Mouse (Mus musculus): ENCODE measurements around the gene Pkd2. TPM values are rescaled to one million over a fixed set of nuclear protein-coding genes. Genes with fewer than 3 reads are reported as not detected.

Pkd2 gene
- polyA plus RNA-seq, 1 experiment from 2014 or later: 123 TPM

DNA sequence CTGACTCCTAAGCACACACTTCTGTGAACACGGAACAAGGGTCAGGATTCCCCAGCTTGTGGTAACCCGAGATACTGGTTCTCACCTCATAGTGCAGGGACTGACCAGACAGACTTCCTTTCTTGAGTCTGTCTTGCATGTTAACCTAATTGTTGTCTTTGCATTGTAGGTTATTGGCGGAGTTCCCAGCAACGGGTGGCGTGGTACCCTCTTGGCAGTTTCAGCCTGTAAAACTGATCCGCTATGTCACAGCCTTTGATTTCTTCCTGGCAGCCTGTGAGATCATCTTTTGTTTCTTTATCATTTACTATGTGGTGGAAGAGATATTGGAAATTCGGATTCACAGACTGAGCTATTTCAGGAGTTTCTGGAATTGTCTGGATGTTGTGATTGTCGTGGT is 23.6 kb downstream of the Pkd2 start:
- CTCF ChIA-PET: interaction anchor here (1.2 to 3.2 kb wide), 3 partner anchors 11 to 142 kb away, joined by 3 to 20 read pairs (median 4); no protein-coding TSS in a partner anchor

GRCm38 (mm10) chr5:104491561-104491960 is 32.3 kb downstream of the Pkd2 start:
- no peaks in the 10 kb centered on the region for H3K27me3 ChIP-seq
- ChIA-PET POLR2A (no interaction called here), CTCF (interaction anchor here (1.2 kb wide), 1 partner anchor 10 kb away, joined by 3 read pairs; no protein-coding TSS in a partner anchor)
- no peak for DNase-seq (ENCODE audit: low read depth, low spot score)
- peak; percentile 33 for ATAC-seq
- no peak for TF ChIP-seq CTCF (IDR thresholded peaks at IDR 0.05)
- in situ Hi-C loops (cut with MboI; ENCODE audit: low pct_unique_long_range_greater_than_20kb): no loop called here

More for the DNA sequence above, 23.6 kb downstream of the Pkd2 start:
- TF ChIP-seq CTCF (IDR thresholded peaks at IDR 0.05): no peak
- no peaks in the 10 kb centered on the region for H3K27me3 ChIP-seq
- no peak for DNase-seq (ENCODE audit: low read depth, low spot score)
- in situ Hi-C loops (cut with MboI; ENCODE audit: low pct_unique_long_range_greater_than_20kb): no loop called here
- no peak for ATAC-seq
- POLR2A ChIA-PET: interaction anchor here (1.3 to 3.1 kb wide), 2 partner anchors 11 to 13 kb away, joined by 5 to 11 read pairs; no protein-coding TSS in a partner anchor

DNA sequence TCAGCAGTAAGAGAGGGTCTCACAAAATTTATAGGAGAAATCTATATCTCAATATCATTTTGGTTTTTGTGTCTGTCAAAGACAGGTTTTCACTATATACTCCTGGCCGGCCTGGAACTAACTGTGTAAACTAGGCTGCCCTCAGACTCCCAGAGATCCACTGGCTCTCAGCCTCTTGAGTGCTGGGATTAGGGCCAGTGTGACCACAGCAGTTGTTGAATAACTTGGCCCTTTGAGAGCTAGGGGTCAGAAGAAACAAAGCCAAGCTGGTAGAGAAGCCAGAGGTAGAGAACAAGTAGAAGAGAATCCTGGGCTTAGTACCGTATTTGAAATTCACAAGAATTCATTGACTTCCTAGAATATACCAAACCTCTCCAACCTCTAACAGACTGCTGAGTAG is 45.6 kb downstream of the Pkd2 start:
- POLR2A ChIA-PET: no interaction called here
- TF ChIP-seq CTCF (IDR thresholded peaks at IDR 0.05): no peak
- CTCF ChIA-PET: no interaction called here
- in situ Hi-C loops (cut with MboI; ENCODE audit: low pct_unique_long_range_greater_than_20kb): no loop called here
- ATAC-seq (no peak), DNase-seq (ENCODE audit: low read depth, low spot score) (no peak)
- H3K27me3 ChIP-seq: no peaks in the 10 kb centered on the region

- no peak for TF ChIP-seq CTCF (IDR thresholded peaks at IDR 0.05)
- no peaks in the 10 kb centered on the region for H3K27me3 ChIP-seq
- DNase-seq (ENCODE audit: low read depth, low spot score): no peak
- ChIA-PET POLR2A (no interaction called here), CTCF (no interaction called here)
- ATAC-seq: no peak
- in situ Hi-C loops (cut with MboI; ENCODE audit: low pct_unique_long_range_greater_than_20kb): no loop called here
These were observed 48.6 kb downstream of the Pkd2 start for GRCm38 (mm10) chr5:104507829-104508194.

- in situ Hi-C loops (cut with MboI; ENCODE audit: low pct_unique_long_range_greater_than_20kb): no loop called here
- TF ChIP-seq CTCF (IDR thresholded peaks at IDR 0.05): no peak
- peak; percentile 83 for ATAC-seq
- DNase-seq (ENCODE audit: low read depth, low spot score): peak; percentile 20
- ChIA-PET CTCF (no interaction called here), POLR2A (interaction anchor here (1.3 kb wide), 1 partner anchor 24 kb away, joined by 3 read pairs; no protein-coding TSS in a partner anchor)
- H3K27me3 ChIP-seq: no peaks in the 10 kb centered on the region
These were observed 49.1 kb downstream of the Pkd2 start, which contains the start of gene BC005561 for GRCm38 (mm10) chr5:104508195-104508891. BC005561 (plus strand) TSS chr5:104508352.

GRCm38 (mm10) chr5:104511211-104511610 is 52.0 kb downstream of the Pkd2 start:
- DNase-seq (ENCODE audit: low read depth, low spot score) (no peak), ATAC-seq (no peak)
- POLR2A ChIA-PET: interaction anchor here (0.6 to 1.3 kb wide), 2 partner anchors 52 to 517 kb away, joined by 3 to 5 read pairs; partner anchors contain the start of gene Pkd2
- no peaks in the 10 kb centered on the region for H3K27me3 ChIP-seq
- TF ChIP-seq CTCF (IDR thresholded peaks at IDR 0.05): no peak
- CTCF ChIA-PET: interaction anchor here (0.8 kb wide), 1 partner anchor 166 kb away, joined by 3 read pairs; no protein-coding TSS in a partner anchor
- in situ Hi-C loops (cut with MboI; ENCODE audit: low pct_unique_long_range_greater_than_20kb): no loop called here

DNA sequence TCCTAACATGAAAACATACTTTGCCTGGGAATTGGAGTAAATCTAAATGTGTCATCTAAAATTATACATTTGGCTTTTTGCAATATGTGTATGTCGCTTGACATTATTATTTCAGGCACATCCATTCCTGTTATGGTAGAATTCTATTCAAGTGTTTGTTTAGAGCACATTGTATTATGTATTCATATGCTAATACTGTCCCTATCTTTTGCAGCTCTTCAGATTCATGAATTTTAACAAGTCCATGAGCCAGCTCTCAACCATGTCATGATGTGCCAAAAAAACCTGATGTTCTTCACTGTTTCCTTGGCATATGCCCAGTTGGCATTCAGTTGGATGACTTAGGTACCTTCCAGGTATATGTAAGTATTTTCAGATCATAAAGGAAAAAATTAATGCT is 79.4 kb downstream of the Pkd2 start:
- ChIA-PET POLR2A (no interaction called here), CTCF (interaction anchor here (1.0 kb wide), 1 partner anchor 9 kb away, joined by 3 read pairs; no protein-coding TSS in a partner anchor)
- TF ChIP-seq CTCF (IDR thresholded peaks at IDR 0.05): no peak
- ATAC-seq (no peak), DNase-seq (ENCODE audit: low read depth, low spot score) (no peak)
- no peaks in the 10 kb centered on the region for H3K27me3 ChIP-seq
- in situ Hi-C loops (cut with MboI; ENCODE audit: low pct_unique_long_range_greater_than_20kb): no loop called here

DNA sequence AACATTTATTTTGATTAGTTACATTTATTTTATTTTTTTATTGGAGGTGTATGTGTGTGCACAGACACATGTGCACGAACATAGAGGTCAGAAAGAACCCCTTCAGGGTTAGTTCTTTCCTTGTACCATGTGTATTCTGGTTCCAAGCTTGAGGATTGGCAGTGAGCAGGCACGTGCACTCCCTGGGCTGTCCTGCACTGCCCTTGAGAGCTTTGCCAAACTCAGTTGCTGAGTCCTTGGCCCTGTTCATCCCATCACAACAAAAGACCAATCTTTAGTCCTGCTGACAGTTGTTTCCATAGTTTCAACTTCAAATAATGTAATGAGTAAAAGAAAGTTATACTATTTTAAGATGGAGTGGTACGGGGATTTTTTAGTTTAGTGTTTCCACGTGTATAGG is 80.1 kb downstream of the Pkd2 start:
- ChIA-PET CTCF (interaction anchor here (1.1 kb wide), 1 partner anchor 11 kb away, joined by 3 read pairs; no protein-coding TSS in a partner anchor), POLR2A (no interaction called here)
- no peaks in the 10 kb centered on the region for H3K27me3 ChIP-seq
- DNase-seq (ENCODE audit: low read depth, low spot score) (no peak), ATAC-seq (no peak)
- in situ Hi-C loops (cut with MboI; ENCODE audit: low pct_unique_long_range_greater_than_20kb): no loop called here
- TF ChIP-seq CTCF (IDR thresholded peaks at IDR 0.05): no peak

Other genes with a start within 250 kb of the Pkd2 start
- not detected for gene Ibsp, start 160.3 kb upstream of the Pkd2 start, polyA plus RNA-seq (2021)
- gene Mepe, start 134.1 kb upstream of the Pkd2 start, polyA plus RNA-seq (2021): not detected
- gene Spp1, start 24.3 kb upstream of the Pkd2 start, polyA plus RNA-seq (2021): 39,380 TPM
- gene BC005561, start 48.9 kb downstream of the Pkd2 start, polyA plus RNA-seq (2021): 5.2 TPM

Data from Patski (cell line).